ENCODE assay signal across 12 mouse cellular contexts in the genomic region with DNA sequence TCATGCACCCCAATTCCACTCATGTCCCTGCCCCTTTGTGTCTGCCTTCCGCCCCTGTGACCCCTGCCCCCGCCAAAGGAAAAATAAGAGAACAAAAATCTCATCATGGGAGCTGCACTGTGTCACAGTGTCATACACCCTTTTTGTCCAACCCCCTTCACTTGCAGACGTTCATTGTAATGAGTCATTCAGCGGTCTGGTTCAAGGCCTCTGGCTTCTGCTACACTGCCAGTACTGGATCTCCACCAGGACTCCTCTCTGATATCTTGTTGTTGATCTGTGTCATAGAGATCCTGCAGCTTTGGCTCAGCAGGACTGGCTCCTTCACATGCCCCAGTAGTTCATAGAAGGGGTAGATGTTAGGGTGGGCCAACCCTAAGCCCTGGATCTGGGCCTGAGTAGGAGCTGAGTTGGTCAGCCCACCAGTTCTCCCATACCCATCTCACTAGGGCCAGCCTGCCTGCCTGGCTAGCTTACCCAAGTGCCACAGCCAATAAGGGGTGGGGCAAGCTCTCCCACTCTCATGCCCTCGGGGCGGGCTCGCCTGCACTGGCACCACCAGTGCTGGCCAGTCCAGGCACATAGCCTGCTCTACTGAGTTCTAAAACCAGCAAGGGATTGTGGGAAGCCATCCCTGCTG. TPM values are rescaled to one million over a fixed set of nuclear protein-coding genes. Genes with fewer than 3 reads are reported as not detected.
DNase-seq lines count a peak whose midpoint lies in the region; ATAC-seq and TF ChIP-seq lines count a peak whose summit lies in the region.
"Had no signal": no experiment of that assay in that cellular context is flagged by ENCODE, and none has a peak within 500 bp of the region (broad histone marks: within the 10 kb centered on the region; RNA-seq: fewer than 3 reads in every experiment).

No protein-coding gene starts in this region.

- no peaks in the 10 kb centered on the region for H3K79me2 ChIP-seq in liver, adult 2 months (ENCODE audit: control insufficient read depth, insufficient read depth, low read length)
- no peaks in the 10 kb centered on the region for H3K79me2 ChIP-seq in myocyte (ENCODE audit: control insufficient read depth, insufficient read depth)

- H3K4me3 ChIP-seq in liver, adult 2 months (ENCODE audit: insufficient read depth, low read depth, low read length), result no peak overlapping the region
- H3K4me3 ChIP-seq in liver, postnatal 0 days (ENCODE audit: low read depth, low read length), result no peak overlapping the region
- H3K4me3 ChIP-seq in myocyte, result no peak overlapping the region
- H3K4me3 ChIP-seq: embryonic facial prominence, embryonic 15.5 days had no signal

- 66% methylated on average over 7 of the region's 7 CpGs for WGBS in liver, adult 2 months
- 75% methylated on average over 7 of the region's 7 CpGs for WGBS in liver, postnatal 0 days (ENCODE audit: insufficient replicate concordance)

- H3K4me1 ChIP-seq in liver, adult 2 months (ENCODE audit: control insufficient read depth, insufficient read depth, low read length), result peaks cover 3% of the 10 kb centered on the region; the same call in 1 of the 2 replicates
- H3K4me1 ChIP-seq in liver, postnatal 0 days (ENCODE audit: insufficient read depth), result no peaks in the 10 kb centered on the region
- H3K4me1 ChIP-seq: embryonic facial prominence, embryonic 15.5 days had no signal

- no peak for ATAC-seq in liver, postnatal 0 days

- H3K4me2 ChIP-seq in liver, postnatal 0 days (ENCODE audit: low read depth, low read length), result no peak overlapping the region
- peak overlapping the region; percentile 8 for H3K4me2 ChIP-seq in myocyte (ENCODE audit: low read depth)
- H3K4me2 ChIP-seq: embryonic facial prominence, embryonic 15.5 days had no signal

- no peak for TF ChIP-seq EP300 in liver, postnatal 0 days (IDR thresholded peaks at IDR 0.05; ENCODE audit: low read depth)

- TF ChIP-seq CTCF in liver, adult 2 months (IDR thresholded peaks at IDR 0.05; ENCODE audit: low read depth, low read length), result no peak
- no peak for TF ChIP-seq CTCF in liver, postnatal 0 days (IDR thresholded peaks at IDR 0.05; ENCODE audit: low read depth)

- DNase-seq in liver, adult 2 months (ENCODE audit: extremely low read depth, low read depth, low spot score), result peak; percentile 91
- no peak for DNase-seq in liver, postnatal 0 days
- peak; percentile 7 for DNase-seq in NIH3T3 (ENCODE audit: low read depth)
- peak; percentile 30 for DNase-seq in fat pad, adult 2 months (ENCODE audit: extremely low read depth, low read depth, low spot score)
- DNase-seq in right cerebral cortex, postnatal 10 days (ENCODE audit: low spot score in 2 of 2), result no peak
- DNase-seq in lung, postnatal 4 days, result no peak
- DNase-seq: gastrocnemius, postnatal 10 days had no signal

- H3K9me3 ChIP-seq in liver, postnatal 0 days (ENCODE audit: low read length), result no peaks in the 10 kb centered on the region
- H3K9me3 ChIP-seq: embryonic facial prominence, embryonic 15.5 days had no signal

- no peak overlapping the region for H3ac ChIP-seq in myocyte (ENCODE audit: control insufficient read depth, insufficient read length)

- no peaks in the 10 kb centered on the region for H3K36me3 ChIP-seq in liver, adult 2 months (ENCODE audit: control insufficient read depth, insufficient read depth, low read length)
- no peaks in the 10 kb centered on the region for H3K36me3 ChIP-seq in liver, postnatal 0 days (replicated peaks; ENCODE audit: insufficient read depth, low read length)
- H3K36me3 ChIP-seq in myocyte (ENCODE audit: control insufficient read depth, insufficient read depth), result no peaks in the 10 kb centered on the region
- H3K36me3 ChIP-seq: embryonic facial prominence, embryonic 15.5 days had no signal

- H3K27ac ChIP-seq in liver, adult 2 months (replicated peaks; ENCODE audit: insufficient read depth, low read depth, low read length), result peak overlapping the region; percentile 43; the same call in 1 of the 2 replicates
- H3K27ac ChIP-seq in liver, postnatal 0 days (ENCODE audit: low read depth), result no peak overlapping the region
- H3K27ac ChIP-seq: embryonic facial prominence, embryonic 15.5 days had no signal

- no peak for TF ChIP-seq POLR2A in liver, adult 2 months (IDR thresholded peaks at IDR 0.05; ENCODE audit: extremely low read depth, insufficient read depth, low read length)
- no peak for TF ChIP-seq POLR2A in myocyte (IDR thresholded peaks at IDR 0.05; ENCODE audit: insufficient read length, low read depth)

- no peak overlapping the region for H3K9ac ChIP-seq in liver, adult 2 months (ENCODE audit: low read depth, low read length)
- no peak overlapping the region for H3K9ac ChIP-seq in liver, postnatal 0 days (replicated peaks)
- H3K9ac ChIP-seq: embryonic facial prominence, embryonic 15.5 days had no signal

- H3K27me3 ChIP-seq in liver, adult 2 months (ENCODE audit: control insufficient read depth, insufficient read depth, low read length), result no peaks in the 10 kb centered on the region
- no peaks in the 10 kb centered on the region for H3K27me3 ChIP-seq in liver, postnatal 0 days (ENCODE audit: insufficient read depth, low read length)
- H3K27me3 ChIP-seq in myocyte (ENCODE audit: control insufficient read depth, insufficient read depth, insufficient read length), result no peaks in the 10 kb centered on the region
- H3K27me3 ChIP-seq: embryonic facial prominence, embryonic 15.5 days had no signal

TF ChIP-seq in myocyte, 11 proteins besides CTCF, POLR2A, EP300 and RAD21:
- no peak for TF ChIP-seq E2F4 (IDR thresholded peaks at IDR 0.05; ENCODE audit: insufficient read depth)
- TF ChIP-seq POLR2AphosphoS2 (IDR thresholded peaks at IDR 0.05; ENCODE audit: insufficient read length, low read depth), result no peak
- TF ChIP-seq SRF (IDR thresholded peaks at IDR 0.05; ENCODE audit: control insufficient read depth, insufficient read length, low read depth), result no peak
- TF ChIP-seq TCF3 (IDR thresholded peaks at IDR 0.05; ENCODE audit: insufficient read length, low read depth), result no peak
- no peak for TF ChIP-seq USF1 (IDR thresholded peaks at IDR 0.05; ENCODE audit: low read depth)
- no peak for TF ChIP-seq REST (IDR thresholded peaks at IDR 0.05; ENCODE audit: insufficient read depth, insufficient read length)
- TF ChIP-seq MYOD1 (IDR thresholded peaks at IDR 0.05; ENCODE audit: control insufficient read depth in 1 of 3, insufficient read length in 2 of 3, low read depth in 2 of 3), result no peak
- no peak for TF ChIP-seq MAX (IDR thresholded peaks at IDR 0.05; ENCODE audit: low read depth)
- TF ChIP-seq CEBPB (IDR thresholded peaks at IDR 0.05; ENCODE audit: insufficient read depth, poor library complexity, severe bottlenecking), result no peak
- TF ChIP-seq MYOG (IDR thresholded peaks at IDR 0.05; ENCODE audit: control insufficient read depth in 1 of 3, insufficient read depth in 1 of 3, insufficient read length in 2 of 3, low read depth in 2 of 3), result no peak
- TF ChIP-seq TCF12 (IDR thresholded peaks at IDR 0.05; ENCODE audit: insufficient read depth, poor library complexity, severe bottlenecking), result no peak

RNA-seq across cellular contexts. Expression of gene Tmem45b, which starts 31.8 kb away (rescaled TPM):
- total RNA-seq in liver, adult 2 months (2014; rRNA removed), result 0.13 and 0.55 TPM in 2 replicates
- 0.37 and 0.73 TPM in 2 replicates for polyA plus RNA-seq in liver, adult 2 months (2012; rRNA removed)
- 0.09 TPM in 1 of 2 replicates, not detected in the other for polyA plus RNA-seq in liver, postnatal 0 days (2015; fragmentation: Nextera tagmentation; extraction: Ambion mirVana)
- not detected for polyA plus RNA-seq in myocyte (2012; fragmentation: generic; extraction: Trizol)
- total RNA-seq: hematopoietic stem cell, adult 5-6 weeks; layer of hippocampus, postnatal 14 days; midbrain, postnatal 0 days had no signal

RNA-seq across cellular contexts. Expression of gene Nfrkb, which starts 46.5 kb away (rescaled TPM):
- 6.6 and 8.6 TPM in 2 replicates for total RNA-seq in liver, adult 2 months (2014; rRNA removed)
- polyA plus RNA-seq in liver, adult 2 months (2012; rRNA removed), result 5.6 and 8.2 TPM in 2 replicates
- 5.3 TPM in 2 replicates for polyA plus RNA-seq in liver, postnatal 0 days (2015; fragmentation: Nextera tagmentation; extraction: Ambion mirVana)
- 7.8 TPM for polyA plus RNA-seq in myocyte (2012; fragmentation: generic; extraction: Trizol)

Comparison
In these comparisons a context has a peak if more than half of its experiments do, and no peak if none do; other contexts are left out.
1. DNase-seq: peak in liver, adult 2 months (single experiment), NIH3T3 (single experiment) and fat pad, adult 2 months (single experiment); none in liver, postnatal 0 days (single experiment), right cerebral cortex, postnatal 10 days (0 of 2) and lung, postnatal 4 days (0 of 2).